Mouse (Mus musculus) bone marrow, adult 2 months (tissue): ENCODE results near the gene Rad18.

Source experiments
- CTCF ChIP-seq: fragments of 200-500 bp; IDR thresholded peaks from 2 replicates; pipeline ENCODE4 v1.5.1; 2011; ENCODE audit warnings: low read length, control low read depth; ENCODE audit not compliant: control insufficient read depth, insufficient read depth
- POLR2A ChIP-seq: fragments of 200-500 bp; IDR thresholded peaks from 2 replicates; pipeline ENCODE4 v1.6.1; 2011; ENCODE audit warnings: low read depth, mild to moderate bottlenecking, control low read depth, low read length, borderline replicate concordance; ENCODE audit not compliant: control insufficient read depth

DNA sequence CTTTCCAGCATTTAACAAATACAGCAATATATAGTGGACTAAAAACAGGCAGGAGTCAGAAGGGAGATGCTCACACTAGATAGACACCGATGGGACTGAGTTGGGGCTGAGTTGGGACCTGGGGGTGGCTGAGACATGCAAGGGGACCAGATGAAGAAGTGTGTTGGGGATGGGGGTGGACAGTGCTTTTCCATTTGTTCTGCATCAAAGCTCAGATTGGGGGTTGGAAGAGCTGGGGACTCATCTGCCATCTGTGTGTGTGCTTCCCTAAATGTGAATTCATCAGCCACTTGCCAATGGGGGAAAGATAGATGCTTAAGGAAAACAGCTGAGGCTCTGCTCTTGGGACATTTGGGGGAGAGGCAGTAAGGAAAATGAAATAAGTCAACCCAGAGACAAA is 23.5 kb upstream of the Rad18 start:
- TF ChIP-seq CTCF, result no peak
- TF ChIP-seq POLR2A, result no peak
